Mouse (Mus musculus): ENCODE data around the gene Foxn3. TPM values are rescaled to one million over a fixed set of nuclear protein-coding genes. Genes with fewer than 3 reads are reported as not detected.

Foxn3 gene
- total and polyA plus RNA-seq, 2 experiments from 2014 or later: 50.4 to 69.0 TPM

DNA sequence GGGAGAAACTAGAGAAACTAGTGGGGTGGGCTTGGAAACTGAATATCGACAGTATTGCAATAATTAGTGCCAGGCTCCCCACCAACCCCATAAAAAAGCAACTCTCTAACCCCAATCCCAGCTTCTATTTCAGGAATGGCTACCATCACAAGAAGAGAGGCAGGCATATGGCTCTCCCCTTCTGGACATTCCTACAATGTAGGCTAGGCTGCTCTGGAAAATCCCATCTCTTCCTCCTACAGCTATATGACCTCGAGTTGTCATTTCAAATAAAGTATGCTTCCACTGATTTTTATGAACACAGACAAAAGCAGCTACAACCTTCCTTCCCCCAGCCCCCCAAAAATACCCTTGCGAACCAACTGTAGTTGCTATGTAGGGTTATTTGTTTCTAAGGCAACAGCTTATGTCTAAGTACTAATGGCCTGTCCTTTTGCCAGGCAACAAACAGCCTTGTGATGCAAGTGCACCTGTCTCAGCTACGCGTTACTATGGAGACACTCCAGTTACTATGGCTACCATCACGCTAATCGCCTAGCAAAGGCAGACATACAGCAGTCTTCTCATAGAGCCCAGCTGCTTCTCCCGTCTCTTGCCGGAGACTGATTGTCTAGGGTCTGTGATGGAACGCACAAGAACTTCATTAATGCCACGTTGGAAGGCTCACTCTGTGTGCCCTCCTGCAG lies 223.6 kb downstream of the Foxn3 start:
- H3K36me3 ChIP-seq (ENCODE audit: insufficient read depth, low read length): no peaks in the 10 kb centered on the region
- peaks cover 34% of the 10 kb centered on the region; the same call in 1 of the 2 replicates for H3K4me1 ChIP-seq (ENCODE audit: insufficient read depth, low read length)
- no peak overlapping the region for H3K9ac ChIP-seq (replicated peaks; ENCODE audit: low read length)
- no peaks in the 10 kb centered on the region for H3K27me3 ChIP-seq (ENCODE audit: insufficient read depth, low read length)
- peak; percentile 95 for ATAC-seq
- H3K9me3 ChIP-seq (ENCODE audit: low read length): no peaks in the 10 kb centered on the region
- 13% methylated on average over 11 of the region's 11 CpGs for WGBS
- H3K27ac ChIP-seq: peak overlapping the region; percentile 82
- H3K4me2 ChIP-seq (ENCODE audit: low read depth, low read length): peak overlapping the region; percentile 10; the same call in 1 of the 2 replicates
- no peak overlapping the region for H3K4me3 ChIP-seq (ENCODE audit: low read length)
- TF ChIP-seq CTCF (IDR thresholded peaks at IDR 0.05; ENCODE audit: low read depth): no peak
- DNase-seq (ENCODE audit: low spot score): peak; percentile 96

DNA sequence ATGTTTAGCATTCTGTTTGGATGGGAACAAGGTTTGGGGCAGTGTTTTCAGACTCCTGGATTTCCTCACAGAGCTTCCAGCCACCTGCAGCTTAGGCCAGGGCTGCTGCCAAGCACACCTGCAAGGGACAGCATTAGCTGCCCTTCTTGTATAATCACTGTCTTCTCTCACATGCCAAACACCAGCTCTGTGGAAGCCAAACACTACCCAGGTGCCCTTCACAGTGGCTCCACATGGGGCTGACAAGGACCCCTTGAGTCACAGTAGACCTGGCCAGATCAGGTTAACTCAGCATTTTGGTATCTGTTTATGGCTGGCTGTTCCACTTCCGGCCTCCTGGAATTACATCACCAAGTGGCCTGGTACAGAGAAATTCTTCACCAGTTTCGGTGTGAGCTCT lies 224.6 kb downstream of the Foxn3 start:
- ATAC-seq: no peak
- Histone ChIP-seq H3K27ac (peak overlapping the region; percentile 82), H3K9me3 (ENCODE audit: low read length) (no peaks in the 10 kb centered on the region), H3K4me3 (ENCODE audit: low read length) (no peak overlapping the region), H3K4me2 (ENCODE audit: low read depth, low read length) (no peak overlapping the region), H3K4me1 (ENCODE audit: insufficient read depth, low read length) (peaks cover 41% of the 10 kb centered on the region), H3K36me3 (ENCODE audit: insufficient read depth, low read length) (no peaks in the 10 kb centered on the region), H3K27me3 (ENCODE audit: insufficient read depth, low read length) (no peaks in the 10 kb centered on the region), H3K9ac (replicated peaks; ENCODE audit: low read length) (no peak overlapping the region)
- no peak for TF ChIP-seq CTCF (IDR thresholded peaks at IDR 0.05; ENCODE audit: low read depth)
- no peak for DNase-seq (ENCODE audit: low spot score)
- 83% methylated on average over 2 of the region's 2 CpGs for WGBS

GRCm38 (mm10) chr12:99337171-99337435 lies 226.3 kb downstream of the Foxn3 start:
- Histone ChIP-seq H3K27me3 (ENCODE audit: insufficient read depth, low read length) (no peaks in the 10 kb centered on the region), H3K9ac (replicated peaks; ENCODE audit: low read length) (no peak overlapping the region), H3K4me3 (ENCODE audit: low read length) (no peak overlapping the region), H3K4me2 (ENCODE audit: low read depth, low read length) (no peak overlapping the region), H3K27ac (peak overlapping the region; percentile 38; the same call in 1 of the 2 replicates), H3K36me3 (ENCODE audit: insufficient read depth, low read length) (no peaks in the 10 kb centered on the region), H3K4me1 (ENCODE audit: insufficient read depth, low read length) (peaks cover 47% of the 10 kb centered on the region), H3K9me3 (ENCODE audit: low read length) (no peaks in the 10 kb centered on the region)
- TF ChIP-seq CTCF (IDR thresholded peaks at IDR 0.05; ENCODE audit: low read depth): no peak
- 91% methylated on average over 3 of the region's 3 CpGs for WGBS
- ATAC-seq (no peak), DNase-seq (ENCODE audit: low spot score) (no peak)

- ATAC-seq (peak; percentile 54), DNase-seq (ENCODE audit: low spot score) (peak; percentile 77)
- Histone ChIP-seq H3K27ac (peak overlapping the region; percentile 38; the same call in 1 of the 2 replicates), H3K27me3 (ENCODE audit: insufficient read depth, low read length) (no peaks in the 10 kb centered on the region), H3K4me3 (ENCODE audit: low read length) (no peak overlapping the region), H3K9ac (replicated peaks; ENCODE audit: low read length) (no peak overlapping the region), H3K4me2 (ENCODE audit: low read depth, low read length) (no peak overlapping the region), H3K4me1 (ENCODE audit: insufficient read depth, low read length) (peaks cover 47% of the 10 kb centered on the region), H3K9me3 (ENCODE audit: low read length) (no peaks in the 10 kb centered on the region), H3K36me3 (ENCODE audit: insufficient read depth, low read length) (no peaks in the 10 kb centered on the region)
- 20% methylated on average over 12 of the region's 12 CpGs for WGBS
- TF ChIP-seq CTCF (IDR thresholded peaks at IDR 0.05; ENCODE audit: low read depth): no peak
Measured at GRCm38 (mm10) chr12:99336349-99337170, 226.8 kb downstream of the Foxn3 start.

DNA sequence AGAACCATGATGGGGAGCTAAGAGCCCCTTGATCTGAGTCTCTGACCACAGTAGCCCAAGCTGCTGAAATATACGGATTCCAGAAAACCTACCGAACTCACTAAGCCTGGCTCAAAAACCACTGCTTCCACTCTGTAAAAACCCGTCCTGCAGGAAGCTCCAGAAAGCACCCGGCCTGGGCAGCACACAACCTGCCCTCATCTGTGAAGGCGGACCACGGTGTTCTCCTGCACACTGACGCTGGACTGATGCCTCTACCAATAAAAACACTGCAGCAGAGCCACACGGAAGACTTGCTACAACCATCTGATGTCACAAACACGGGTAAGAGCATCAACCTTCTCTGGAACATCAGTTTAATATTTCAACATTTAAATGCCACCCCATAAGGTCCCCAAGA lies 227.8 kb downstream of the Foxn3 start:
- DNase-seq (ENCODE audit: low spot score) (no peak), ATAC-seq (no peak)
- no peak for TF ChIP-seq CTCF (IDR thresholded peaks at IDR 0.05; ENCODE audit: low read depth)
- Histone ChIP-seq H3K36me3 (ENCODE audit: insufficient read depth, low read length) (no peaks in the 10 kb centered on the region), H3K4me1 (ENCODE audit: insufficient read depth, low read length) (peaks cover 46% of the 10 kb centered on the region), H3K9ac (replicated peaks; ENCODE audit: low read length) (no peak overlapping the region), H3K9me3 (ENCODE audit: low read length) (no peaks in the 10 kb centered on the region), H3K27ac (no peak overlapping the region), H3K4me3 (ENCODE audit: low read length) (no peak overlapping the region), H3K27me3 (ENCODE audit: insufficient read depth, low read length) (no peaks in the 10 kb centered on the region), H3K4me2 (ENCODE audit: low read depth, low read length) (no peak overlapping the region)
- 77% methylated on average over 9 of the region's 9 CpGs for WGBS

GRCm38 (mm10) chr12:99334026-99334425 lies 229.4 kb downstream of the Foxn3 start:
- Histone ChIP-seq H3K4me2 (ENCODE audit: low read depth, low read length) (no peak overlapping the region), H3K36me3 (ENCODE audit: insufficient read depth, low read length) (no peaks in the 10 kb centered on the region), H3K9me3 (ENCODE audit: low read length) (no peaks in the 10 kb centered on the region), H3K9ac (replicated peaks; ENCODE audit: low read length) (no peak overlapping the region), H3K27ac (peak overlapping the region; percentile 15; the same call in 1 of the 2 replicates), H3K4me1 (ENCODE audit: insufficient read depth, low read length) (peaks cover 53% of the 10 kb centered on the region), H3K27me3 (ENCODE audit: insufficient read depth, low read length) (no peaks in the 10 kb centered on the region), H3K4me3 (ENCODE audit: low read length) (no peak overlapping the region)
- ATAC-seq (no peak), DNase-seq (ENCODE audit: low spot score) (no peak)
- 41% methylated on average over 9 of the region's 9 CpGs for WGBS
- TF ChIP-seq CTCF (IDR thresholded peaks at IDR 0.05; ENCODE audit: low read depth): no peak
